In genomic region chr13:60603252-60603562, GRCm38 (mm10) we compare ENCODE assay signal across 9 mouse cellular contexts. TPM values are rescaled to one million over a fixed set of nuclear protein-coding genes. Genes with fewer than 3 reads are reported as not detected.
DNase-seq lines count a peak whose midpoint lies in the region; ATAC-seq and TF ChIP-seq lines count a peak whose summit lies in the region.
"Had no signal": no experiment of that assay in that cellular context is flagged by ENCODE, and none has a peak within 500 bp of the region (broad histone marks: within the 10 kb centered on the region; RNA-seq: fewer than 3 reads in every experiment).

No protein-coding gene starts in this region.

- peaks cover 30% of the 10 kb centered on the region for H3K4me1 ChIP-seq in forebrain, embryonic 10.5 days
- 0 out of 2 replicates have a peak, but pooled peaks cover 2% of the 10 kb centered on the region for H3K4me1 ChIP-seq in intestine, postnatal 0 days (replicated peaks; ENCODE audit: control insufficient read depth, insufficient read depth, low read length)
- 0 out of 2 replicates have a peak, but pooled peaks cover 7% of the 10 kb centered on the region for H3K4me1 ChIP-seq in neural tube, embryonic 14.5 days (ENCODE audit: control insufficient read depth, insufficient read depth, low read length)

- WGBS in forebrain, embryonic 10.5 days = 70% methylated on average over 5 of the region's 5 CpGs
- 57% methylated on average over 5 of the region's 5 CpGs for WGBS in intestine, postnatal 0 days
- whole genome bisulfite sequencing in neural tube, embryonic 14.5 days = 32% methylated on average over 5 of the region's 5 CpGs

- DNase-seq in left cerebral cortex, adult 2 months (ENCODE audit: extremely low spot score in 1 of 2, low spot score in 2 of 2) = no peak
- DNase-seq in left cerebral cortex, adult 9 months (ENCODE audit: low spot score in 2 of 2) = no peak
- DNase-seq in forebrain, embryonic 10.5 days (ENCODE audit: extremely low spot score, low spot score) = no peak
- no peak for DNase-seq in right cerebral cortex, postnatal 25 days
- no peak for DNase-seq in embryo, embryonic 10 days (ENCODE audit: low spot score)
- no peak for DNase-seq in right cerebral cortex, postnatal 14 days

- H3K4me2 ChIP-seq in intestine, postnatal 0 days (replicated peaks; ENCODE audit: low read depth) = peak overlapping the region; percentile 95
- H3K4me2 ChIP-seq in neural tube, embryonic 14.5 days (ENCODE audit: low read depth, low read length) = peak overlapping the region; percentile 61

- no peak overlapping the region for H3K9ac ChIP-seq in intestine, postnatal 0 days (ENCODE audit: low read depth, low read length)
- peak overlapping the region; percentile 95 for H3K9ac ChIP-seq in neural tube, embryonic 14.5 days (replicated peaks; ENCODE audit: low read depth, low read length)

- intact Hi-C loops in left cerebral cortex, adult 2 months (cut with DNase I) = loop anchor here (2.0 to 10.0 kb wide), 3 partner anchors 26 to 758 kb away; no protein-coding TSS in a partner anchor

- ATAC-seq in intestine, postnatal 0 days = no peak
- ATAC-seq in neural tube, embryonic 14.5 days (ENCODE audit: low read depth) = no peak

- H3K27me3 ChIP-seq in forebrain, embryonic 10.5 days (ENCODE audit: poor library complexity, severe bottlenecking) = no peaks in the 10 kb centered on the region
- H3K27me3 ChIP-seq in intestine, postnatal 0 days (replicated peaks; ENCODE audit: control insufficient read depth, insufficient read depth, low read length) = peaks cover 5% of the 10 kb centered on the region; the same call in 1 of the 2 replicates
- no peaks in the 10 kb centered on the region for H3K27me3 ChIP-seq in neural tube, embryonic 14.5 days (ENCODE audit: control insufficient read depth, insufficient read depth, low read length)

- H3K9me3 ChIP-seq in forebrain, embryonic 10.5 days = no peaks in the 10 kb centered on the region; the same call in 1 of the 2 replicates
- no peaks in the 10 kb centered on the region for H3K9me3 ChIP-seq in intestine, postnatal 0 days (ENCODE audit: control insufficient read depth)
- H3K9me3 ChIP-seq in neural tube, embryonic 14.5 days (ENCODE audit: control insufficient read depth, low read length) = no peaks in the 10 kb centered on the region

- no peak overlapping the region for H3K27ac ChIP-seq in left cerebral cortex, adult 2 months
- H3K27ac ChIP-seq in forebrain, embryonic 10.5 days = peak overlapping the region; percentile 96; the same call in 1 of the 2 replicates
- H3K27ac ChIP-seq in intestine, postnatal 0 days (ENCODE audit: low read depth, low read length) = no peak overlapping the region
- H3K27ac ChIP-seq in neural tube, embryonic 14.5 days (ENCODE audit: low read depth, low read length) = 0 out of 2 replicates have a peak overlapping the region, but pooled peaks have one; percentile 93

- H3K36me3 ChIP-seq in forebrain, embryonic 10.5 days (replicated peaks) = peaks cover 41% of the 10 kb centered on the region
- no peaks in the 10 kb centered on the region for H3K36me3 ChIP-seq in intestine, postnatal 0 days (ENCODE audit: control insufficient read depth, insufficient read depth)
- no peaks in the 10 kb centered on the region; the same call in 1 of the 2 replicates for H3K36me3 ChIP-seq in neural tube, embryonic 14.5 days (ENCODE audit: control insufficient read depth, insufficient read depth, low read length)

- no peak for TF ChIP-seq CTCF in left cerebral cortex, adult 2 months (IDR thresholded peaks at IDR 0.05)
- no peak for TF ChIP-seq CTCF in intestine, postnatal 0 days (IDR thresholded peaks at IDR 0.05; ENCODE audit: low read depth)

- peak overlapping the region; percentile 69 for H3K4me3 ChIP-seq in left cerebral cortex, adult 2 months
- peak overlapping the region; percentile 85 for H3K4me3 ChIP-seq in forebrain, embryonic 10.5 days
- no peak overlapping the region for H3K4me3 ChIP-seq in intestine, postnatal 0 days (ENCODE audit: low read depth, low read length)
- H3K4me3 ChIP-seq in neural tube, embryonic 14.5 days (ENCODE audit: low read depth, low read length) = peak overlapping the region; percentile 94
- H3K4me3 ChIP-seq: myocyte had no signal

RNA-seq across cellular contexts. Expression of gene Dapk1, which starts 1.5 kb away (rescaled TPM):
- 100 to 1,000 TPM; 101 to 105 TPM for total RNA-seq in left cerebral cortex, adult 2 months (2021)
- polyA plus RNA-seq in forebrain, embryonic 10.5 days (2016; fragmentation: Nextera tagmentation; extraction: Ambion mirVana) = 18.0 and 18.7 TPM in 2 replicates
- 3.3 TPM in 2 replicates for polyA plus RNA-seq in intestine, postnatal 0 days (2015; fragmentation: Nextera tagmentation; extraction: Ambion mirVana)
- polyA plus RNA-seq in neural tube, embryonic 14.5 days (2014; fragmentation: Nextera tagmentation; extraction: Ambion mirVana) = 31.6 and 34.5 TPM in 2 replicates

Comparison
In these comparisons a context has a peak if more than half of its experiments do, and no peak if none do; other contexts are left out.
1. H3K27ac ChIP-seq: peak in forebrain, embryonic 10.5 days (single experiment) and neural tube, embryonic 14.5 days (single experiment); none in left cerebral cortex, adult 2 months (single experiment) and intestine, postnatal 0 days (single experiment).